Mouse (Mus musculus) embryonic facial prominence, embryonic 12.5 days (tissue): ENCODE measurements at regions not wholly inside any gene's neighbourhood (a gene's known extent, or its start where the extent isn't known, plus 50 kb on each side); places are given as distances from the start of the nearest gene placed in this dataset.
"Not testable (repeated sequence)": the region's sequence is repeated elsewhere in the genome, so short reads cannot be mapped to it uniquely, and the experiment has no call there.

Source experiments
- ATAC-seq: fragments of 200-750 bp; cut with Nextera tagmentation; 2 replicates; pipeline ENCODE4 v1.8.0; 2017; ENCODE audit not compliant: insufficient number of reproducible peaks, insufficient read depth, low FRiP score, low TSS enrichment
- H3K27ac ChIP-seq: fragments of 300-500 bp; sonication (generic); 2 replicates; pipeline ENCODE4 v1.5.1; 2016; ENCODE audit warnings: mild to moderate bottlenecking
- H3K27me3 ChIP-seq: fragments of 300-500 bp; sonication (generic); 2 replicates; pipeline ENCODE4 v1.6.1; 2016; ENCODE audit warnings: mild to moderate bottlenecking, moderate library complexity
- H3K36me3 ChIP-seq: fragments of 300-500 bp; sonication (generic); 2 replicates; pipeline ENCODE4 v1.6.1; 2016; ENCODE audit warnings: mild to moderate bottlenecking
- H3K4me1 ChIP-seq: fragments of 300-500 bp; sonication (generic); 2 replicates; pipeline ENCODE4 v1.6.1; 2016
- H3K4me2 ChIP-seq: fragments of 300-500 bp; sonication (generic); replicated peaks from 2 replicates; pipeline ENCODE4 v1.6.1; 2016; ENCODE audit warnings: mild to moderate bottlenecking, moderate library complexity
- H3K4me3 ChIP-seq: fragments of 300-500 bp; sonication (generic); 2 replicates; pipeline ENCODE4 v1.5.1; 2016; ENCODE audit warnings: mild to moderate bottlenecking
- H3K9ac ChIP-seq: fragments of 300-500 bp; sonication (generic); 2 replicates; pipeline ENCODE4 v1.6.1; 2016; ENCODE audit warnings: mild to moderate bottlenecking, moderate library complexity
- H3K9me3 ChIP-seq: fragments of 300-500 bp; sonication (generic); 2 replicates; pipeline ENCODE4 v1.6.1; 2016; ENCODE audit warnings: mild to moderate bottlenecking, moderate library complexity
- WGBS: fragments of 180-500 bp; shearing (Covaris S2); methylation state at CpG from one replicate; pipeline ENCODE4 v1.1.7; 2016; 5-methylcytosine and 5-hydroxymethylcytosine counted together

DNA sequence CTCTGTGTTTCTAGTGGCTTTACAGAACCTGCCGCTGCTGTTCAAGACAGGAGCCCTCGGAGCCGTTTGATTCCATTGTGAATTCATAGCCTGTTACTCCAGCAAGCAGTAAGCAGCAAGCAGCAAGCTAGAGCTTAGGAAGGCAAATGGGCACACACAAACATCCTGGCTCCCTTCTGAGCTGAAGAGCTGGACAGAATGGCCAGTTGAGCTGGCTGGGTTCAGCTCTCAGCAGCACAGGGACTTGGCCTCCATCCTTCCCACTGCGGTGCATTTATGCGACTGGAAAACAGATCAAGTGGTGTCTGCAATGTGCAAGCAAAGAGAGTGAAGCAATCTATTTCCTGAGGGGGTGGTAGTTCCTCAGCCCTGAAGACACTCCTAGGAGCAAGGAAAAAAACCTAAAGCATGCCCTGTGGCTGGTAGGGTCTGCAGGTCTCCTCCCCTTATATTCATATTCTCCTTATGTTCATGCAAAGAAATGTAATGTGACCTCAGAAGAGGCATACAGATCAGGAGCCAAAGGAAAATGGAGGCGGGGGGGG lies 513.9 kb upstream of the Gulo start:
- no peaks in the 10 kb centered on the region for H3K36me3 ChIP-seq
- H3K27me3 ChIP-seq, result no peaks in the 10 kb centered on the region
- H3K4me1 ChIP-seq, result no peaks in the 10 kb centered on the region
- 75% methylated on average over 6 of the region's 6 CpGs for WGBS
- H3K9me3 ChIP-seq, result no peaks in the 10 kb centered on the region
- H3K4me2 ChIP-seq, result no peak overlapping the region
- no peak overlapping the region for H3K9ac ChIP-seq
- H3K27ac ChIP-seq, result no peak overlapping the region
- ATAC-seq, result no peak
- H3K4me3 ChIP-seq, result no peak overlapping the region

DNA sequence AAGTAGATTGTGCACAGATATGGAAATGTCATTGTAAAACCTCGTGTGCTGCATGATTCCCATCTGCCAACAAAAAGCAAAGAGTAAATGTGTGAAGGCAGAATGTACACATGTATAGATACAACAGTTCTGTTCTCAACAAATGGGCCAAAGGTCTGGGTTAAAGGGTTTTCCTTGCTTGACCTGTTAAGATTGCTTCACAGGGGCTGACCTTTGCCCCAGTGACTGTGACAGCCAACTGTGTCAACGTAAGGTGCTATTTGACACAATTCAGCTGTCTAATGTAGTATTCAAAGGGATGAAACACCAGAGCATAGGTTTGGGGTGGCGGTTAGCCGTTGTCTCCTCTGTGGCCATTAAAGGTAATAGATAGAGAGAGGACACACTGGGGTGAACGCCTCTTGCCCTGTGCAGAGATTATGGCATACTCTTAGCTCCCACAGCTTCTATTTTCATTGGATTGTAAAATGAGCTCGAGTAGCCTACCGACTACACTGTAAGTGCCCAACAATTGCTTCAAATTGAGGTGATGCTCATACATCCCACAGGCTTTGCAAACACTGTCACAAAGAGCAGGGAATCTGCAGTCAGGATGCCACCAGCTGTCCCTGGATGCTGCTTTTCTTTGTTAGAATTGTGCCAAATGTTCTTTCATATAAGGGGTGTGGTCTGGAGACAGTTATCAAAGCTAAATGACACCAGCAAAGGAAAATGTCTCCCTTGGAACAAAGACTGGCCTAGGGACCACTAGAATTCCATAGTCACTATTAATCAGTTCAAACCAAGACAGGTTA lies 513.0 kb upstream of the Gulo start:
- Histone ChIP-seq H3K4me2 (no peak overlapping the region), H3K9me3 (no peaks in the 10 kb centered on the region), H3K36me3 (no peaks in the 10 kb centered on the region), H3K4me3 (no peak overlapping the region), H3K27me3 (no peaks in the 10 kb centered on the region), H3K27ac (no peak overlapping the region), H3K9ac (no peak overlapping the region), H3K4me1 (no peaks in the 10 kb centered on the region)
- WGBS, result 65% methylated on average over 7 of the region's 7 CpGs
- no peak for ATAC-seq

DNA sequence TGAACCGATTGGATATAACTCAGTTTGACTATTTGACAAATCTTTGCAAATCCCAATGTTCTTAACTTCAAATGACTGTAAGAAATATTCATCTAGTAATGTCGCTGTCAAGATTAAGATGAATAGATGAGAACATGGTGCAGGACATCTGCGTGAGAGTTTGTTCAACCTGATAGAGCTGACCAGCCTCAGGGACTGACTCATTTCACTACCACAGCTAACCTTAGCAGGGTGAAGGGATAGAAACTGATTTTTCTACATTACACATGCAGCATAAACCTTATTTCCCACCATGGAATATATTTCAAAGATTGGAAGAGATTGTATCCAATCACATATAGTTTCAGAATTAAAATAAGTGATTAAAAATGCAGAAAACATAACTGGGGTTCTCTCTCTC lies 507.8 kb upstream of the Gulo start:
- Histone ChIP-seq H3K27ac (no peak overlapping the region), H3K36me3 (no peaks in the 10 kb centered on the region), H3K9ac (no peak overlapping the region), H3K9me3 (no peaks in the 10 kb centered on the region), H3K4me2 (no peak overlapping the region), H3K27me3 (no peaks in the 10 kb centered on the region), H3K4me3 (no peak overlapping the region), H3K4me1 (no peaks in the 10 kb centered on the region)
- no peak for ATAC-seq
- WGBS, result 88% methylated on average over 3 of the region's 3 CpGs

DNA sequence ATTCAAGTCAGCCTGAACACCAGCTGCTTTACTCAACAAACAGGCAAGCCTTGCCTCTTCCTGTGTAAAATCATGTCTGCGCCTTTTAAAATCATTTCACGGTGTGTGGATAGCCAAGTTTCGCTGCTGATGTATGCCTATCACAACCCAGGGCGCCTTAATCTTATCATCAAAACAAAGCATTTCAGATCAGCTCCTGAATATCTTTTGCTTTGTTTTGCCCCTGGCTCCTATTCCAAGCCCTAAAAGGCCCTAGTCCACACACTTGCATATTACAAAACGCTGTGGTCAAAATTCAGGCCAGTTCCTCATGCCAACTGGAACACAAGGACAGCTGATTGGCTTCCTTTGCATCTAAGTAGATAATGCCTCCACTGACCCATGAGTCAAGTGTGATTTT lies 501.7 kb upstream of the Gulo start:
- no peak overlapping the region for H3K9ac ChIP-seq
- no peak overlapping the region for H3K4me2 ChIP-seq
- no peaks in the 10 kb centered on the region for H3K27me3 ChIP-seq
- ATAC-seq, result no peak
- WGBS, result 82% methylated on average over 5 of the region's 5 CpGs
- no peak overlapping the region for H3K27ac ChIP-seq
- H3K4me1 ChIP-seq, result no peaks in the 10 kb centered on the region
- H3K4me3 ChIP-seq, result no peak overlapping the region
- no peaks in the 10 kb centered on the region for H3K36me3 ChIP-seq
- H3K9me3 ChIP-seq, result no peaks in the 10 kb centered on the region

DNA sequence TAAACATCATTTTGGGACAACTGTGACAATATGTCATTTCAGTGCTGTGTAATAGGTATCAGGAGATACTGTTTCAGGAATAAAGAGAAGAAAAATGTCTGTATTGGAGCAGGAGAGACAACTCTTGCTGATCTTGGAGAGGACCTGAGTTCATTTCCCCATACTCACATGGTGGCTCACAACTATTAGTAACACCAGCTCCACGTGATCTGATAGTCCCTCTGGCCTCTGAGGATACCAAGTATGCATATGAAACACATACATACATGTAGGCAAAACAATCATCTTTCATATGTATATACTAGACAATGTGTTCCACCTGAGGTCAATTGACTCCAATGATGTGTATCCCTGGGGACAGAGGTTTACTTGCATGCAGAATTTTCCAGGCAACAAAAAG lies 501.2 kb upstream of the Gulo start:
- no peak for ATAC-seq
- Histone ChIP-seq H3K36me3 (no peaks in the 10 kb centered on the region), H3K27ac (no peak overlapping the region), H3K9ac (no peak overlapping the region), H3K4me1 (no peaks in the 10 kb centered on the region), H3K27me3 (no peaks in the 10 kb centered on the region), H3K9me3 (no peaks in the 10 kb centered on the region), H3K4me3 (no peak overlapping the region), H3K4me2 (no peak overlapping the region)
- WGBS, result 59% methylated on average over 1 of the region's 1 CpGs

DNA sequence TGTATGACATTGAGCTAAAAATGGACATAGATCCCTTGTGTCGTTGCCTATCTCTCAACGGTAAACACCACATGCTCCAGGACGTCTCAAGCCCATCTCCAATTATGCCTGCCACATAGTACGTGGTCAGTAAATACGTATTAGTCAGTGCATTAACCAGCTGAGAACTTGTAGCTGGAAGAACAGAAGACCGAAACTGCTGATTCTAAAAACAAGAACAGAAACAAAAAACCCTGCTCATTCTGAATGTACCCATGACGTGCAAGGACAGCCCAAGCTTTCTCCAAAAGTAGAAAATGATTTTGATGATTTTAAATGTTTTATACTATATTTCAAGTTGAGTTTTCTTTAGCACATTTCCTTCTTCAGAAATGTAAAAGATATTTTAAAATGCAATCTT lies 500.7 kb upstream of the Gulo start:
- 90% methylated on average over 7 of the region's 7 CpGs for WGBS
- H3K36me3 ChIP-seq, result no peaks in the 10 kb centered on the region
- no peaks in the 10 kb centered on the region for H3K27me3 ChIP-seq
- H3K4me1 ChIP-seq, result no peaks in the 10 kb centered on the region
- no peaks in the 10 kb centered on the region for H3K9me3 ChIP-seq
- H3K4me2 ChIP-seq, result no peak overlapping the region
- no peak overlapping the region for H3K27ac ChIP-seq
- no peak for ATAC-seq
- H3K4me3 ChIP-seq, result no peak overlapping the region
- no peak overlapping the region for H3K9ac ChIP-seq

DNA sequence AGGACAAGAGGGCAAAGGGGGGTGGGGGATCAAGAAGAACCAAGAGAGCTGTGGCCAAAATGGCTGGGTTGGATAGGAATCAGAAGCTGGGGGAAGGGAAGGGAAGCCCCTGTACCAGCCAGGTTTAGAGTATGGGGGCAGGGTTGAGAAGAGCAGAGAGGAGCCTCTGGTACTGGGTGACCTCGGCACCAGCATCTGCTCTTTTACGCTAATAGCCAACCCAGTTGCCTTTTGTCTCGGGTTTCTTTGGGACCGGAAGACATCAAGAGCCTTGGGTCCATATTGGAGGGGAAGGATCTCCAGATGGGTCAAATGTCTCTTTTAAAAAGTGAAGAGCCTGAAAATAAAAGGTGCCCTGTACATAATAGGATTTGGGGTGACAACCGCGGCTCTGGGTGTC lies 493.0 kb upstream of the Gulo start:
- no peak for ATAC-seq
- H3K4me1 ChIP-seq, result peaks cover 5% of the 10 kb centered on the region
- H3K9me3 ChIP-seq, result no peaks in the 10 kb centered on the region
- H3K4me3 ChIP-seq, result no peak overlapping the region
- 85% methylated on average over 6 of the region's 6 CpGs for WGBS
- H3K9ac ChIP-seq, result no peak overlapping the region
- no peak overlapping the region for H3K27ac ChIP-seq
- H3K27me3 ChIP-seq, result no peaks in the 10 kb centered on the region
- H3K4me2 ChIP-seq, result no peak overlapping the region
- no peaks in the 10 kb centered on the region for H3K36me3 ChIP-seq

DNA sequence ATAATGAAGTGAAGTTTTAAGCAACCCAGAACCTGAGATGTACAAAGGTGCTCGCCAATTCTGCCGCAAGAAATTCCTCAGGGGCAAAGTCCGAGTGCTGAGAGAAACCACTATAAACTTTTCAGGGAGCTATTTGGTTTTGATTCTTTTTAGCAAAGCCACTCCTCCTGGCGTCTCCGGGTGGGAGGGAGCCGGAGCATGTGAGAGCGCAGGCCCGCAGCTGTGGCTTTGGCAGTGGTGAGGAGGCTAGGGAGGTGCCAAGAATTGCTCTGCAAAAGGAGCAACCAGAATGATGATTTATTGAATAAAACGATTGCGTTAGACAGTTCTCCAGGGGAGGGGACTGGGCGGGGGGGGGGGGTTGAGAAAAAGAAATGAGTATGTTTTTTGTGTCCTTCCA lies 490.9 kb upstream of the Gulo start:
- Histone ChIP-seq H3K27ac (no peak overlapping the region), H3K4me3 (no peak overlapping the region), H3K27me3 (no peaks in the 10 kb centered on the region), H3K4me2 (0 out of 2 replicates have a peak overlapping the region, but pooled peaks have one; percentile 0), H3K9ac (no peak overlapping the region), H3K4me1 (peaks cover 11% of the 10 kb centered on the region), H3K9me3 (no peaks in the 10 kb centered on the region), H3K36me3 (no peaks in the 10 kb centered on the region)
- no peak for ATAC-seq
- 32% methylated on average over 11 of the region's 11 CpGs for WGBS

DNA sequence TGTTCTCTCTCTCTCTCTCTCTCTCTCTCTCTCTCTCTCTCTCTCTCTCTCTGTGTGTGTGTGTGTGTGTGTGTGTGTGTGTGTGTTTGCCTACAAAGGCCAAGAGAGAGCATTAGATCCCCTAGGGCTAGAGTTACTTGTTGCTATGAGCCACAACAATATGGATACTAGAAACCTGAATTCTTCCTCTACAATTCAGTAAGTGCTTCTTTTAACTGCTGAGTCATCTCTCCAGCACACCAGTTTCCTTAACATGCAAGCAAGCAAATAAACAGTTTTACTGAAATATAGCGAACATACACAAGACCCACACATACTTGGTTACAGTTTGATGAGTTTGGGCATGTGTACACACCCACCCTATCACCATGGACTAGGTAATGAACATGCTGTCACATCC lies 486.1 kb upstream of the Gulo start:
- H3K27ac ChIP-seq, result 0 out of 2 replicates have a peak overlapping the region, but pooled peaks have one; percentile 3
- H3K4me3 ChIP-seq, result no peak overlapping the region
- H3K9ac ChIP-seq, result no peak overlapping the region
- H3K27me3 ChIP-seq, result no peaks in the 10 kb centered on the region
- peaks cover 13% of the 10 kb centered on the region for H3K4me1 ChIP-seq
- no peak overlapping the region for H3K4me2 ChIP-seq
- 90% methylated on average over 1 of the region's 1 CpGs for WGBS
- ATAC-seq, result no peak
- H3K36me3 ChIP-seq, result no peaks in the 10 kb centered on the region
- no peaks in the 10 kb centered on the region for H3K9me3 ChIP-seq

DNA sequence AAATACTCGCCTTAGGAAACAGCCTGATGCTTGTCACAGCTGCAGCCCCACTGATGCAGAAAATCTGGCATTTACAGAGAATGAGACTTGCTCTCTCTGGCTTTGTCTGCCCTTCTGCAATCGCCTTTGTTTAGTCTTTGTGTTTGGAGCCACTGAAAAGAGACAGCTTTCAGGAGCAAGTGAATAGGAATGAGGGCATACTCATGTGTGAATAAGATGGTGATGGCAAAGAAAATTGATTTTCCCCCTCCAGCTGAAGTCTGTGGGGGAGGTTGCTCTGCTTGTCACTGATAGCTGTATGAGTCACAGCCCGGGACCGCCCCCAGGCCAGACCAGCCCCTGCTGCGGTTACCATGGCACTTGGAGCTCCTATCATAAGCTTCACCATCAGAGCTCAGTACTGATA lies 485.5 kb upstream of the Gulo start:
- Histone ChIP-seq H3K36me3 (no peaks in the 10 kb centered on the region), H3K4me2 (no peak overlapping the region; the same call in 1 of the 2 replicates), H3K9me3 (no peaks in the 10 kb centered on the region), H3K9ac (no peak overlapping the region), H3K27ac (no peak overlapping the region), H3K4me1 (peaks cover 10% of the 10 kb centered on the region), H3K27me3 (no peaks in the 10 kb centered on the region), H3K4me3 (no peak overlapping the region)
- WGBS, result 11% methylated on average over 5 of the region's 5 CpGs
- peak; percentile 93 for ATAC-seq

DNA sequence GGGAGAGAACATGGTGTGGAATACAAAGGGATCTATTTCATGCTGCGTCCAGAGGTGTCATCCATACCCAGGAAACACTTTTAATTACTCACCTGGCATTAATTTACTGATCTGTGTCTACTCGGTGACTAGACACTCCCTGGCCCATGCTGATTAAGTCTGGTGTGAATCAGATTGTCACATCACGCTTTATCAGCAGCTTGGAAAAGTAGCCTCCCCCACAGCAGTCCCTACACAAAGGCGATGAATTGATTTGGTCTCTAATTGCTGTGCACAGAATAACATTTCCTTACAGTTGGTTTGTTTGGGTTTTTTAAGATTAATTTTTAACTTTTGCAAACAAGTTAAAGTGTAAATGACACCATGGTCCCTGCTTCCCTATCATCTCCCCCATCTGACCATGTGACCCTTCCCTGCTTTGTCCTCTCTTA lies 484.7 kb upstream of the Gulo start:
- WGBS, result 36% methylated on average over 4 of the region's 4 CpGs
- H3K27ac ChIP-seq, result no peak overlapping the region
- no peak for ATAC-seq
- no peaks in the 10 kb centered on the region for H3K9me3 ChIP-seq
- no peak overlapping the region for H3K4me3 ChIP-seq
- no peak overlapping the region for H3K9ac ChIP-seq
- no peaks in the 10 kb centered on the region for H3K27me3 ChIP-seq
- no peak overlapping the region for H3K4me2 ChIP-seq
- H3K4me1 ChIP-seq, result peaks cover 10% of the 10 kb centered on the region
- H3K36me3 ChIP-seq, result no peaks in the 10 kb centered on the region

DNA sequence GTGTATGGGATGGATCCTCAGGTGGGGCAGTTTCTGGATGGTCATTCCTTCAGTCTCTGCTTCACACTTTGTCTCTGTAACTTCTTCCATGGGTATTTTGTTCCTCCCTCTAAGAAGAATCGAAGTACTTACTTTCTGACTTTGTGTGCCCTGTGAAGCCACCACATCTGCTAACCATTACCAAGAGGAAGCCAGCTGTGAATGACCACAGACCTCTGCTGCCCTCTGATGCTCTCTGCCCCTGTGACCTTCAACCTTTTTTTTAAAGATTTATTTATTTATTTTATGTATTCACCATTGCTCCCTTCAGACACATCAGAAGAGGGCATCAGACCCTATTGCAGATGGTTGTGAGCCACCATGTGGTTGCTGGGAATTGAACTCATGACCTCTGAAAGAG lies 475.7 kb upstream of the Gulo start:
- not testable (repeated sequence) for H3K4me2 ChIP-seq, H3K9ac ChIP-seq, H3K27ac ChIP-seq, H3K27me3 ChIP-seq, H3K4me3 ChIP-seq, H3K9me3 ChIP-seq, H3K36me3 ChIP-seq, H3K4me1 ChIP-seq, ATAC-seq
- WGBS, result 44% methylated on average over 1 of the region's 1 CpGs
